21 mouse cellular contexts compared by ENCODE assay signal in the genomic region with DNA sequence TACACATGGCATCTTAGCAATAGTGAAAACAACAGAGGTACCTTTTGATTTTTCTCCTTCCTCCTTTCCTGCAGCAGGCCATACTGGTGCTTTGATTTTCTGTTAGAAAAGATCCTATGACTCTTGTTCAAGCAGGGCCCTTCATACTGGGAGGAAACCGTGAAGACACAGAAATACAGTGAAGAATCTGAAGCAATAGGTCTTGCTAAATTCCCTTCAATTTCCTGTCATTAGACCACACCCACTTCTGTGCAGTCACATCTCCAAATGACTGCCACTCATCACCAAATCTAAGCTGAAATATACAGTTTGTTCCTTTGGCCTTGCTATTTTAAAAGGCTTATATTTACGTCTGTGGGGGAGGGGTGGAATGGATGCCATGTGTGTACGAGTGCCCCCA.
"Had no signal": no experiment of that assay in that cellular context is flagged by ENCODE, and none has a peak within 500 bp of the region (broad histone marks: within the 10 kb centered on the region; RNA-seq: fewer than 3 reads in every experiment).

No protein-coding gene starts in this region.

- H3K27ac ChIP-seq: limb, embryonic 10.5 days; limb, embryonic 13.5 days; liver, embryonic 12.5 days; liver, embryonic 15.5 days; macrophage; neural tube, embryonic 12.5 days; neural tube, embryonic 15.5 days; stomach, postnatal 0 days had no signal

- ATAC-seq: liver, embryonic 12.5 days had no signal

- H3K9me3 ChIP-seq: limb, embryonic 10.5 days; limb, embryonic 13.5 days; liver, embryonic 12.5 days; liver, embryonic 15.5 days; neural tube, embryonic 12.5 days; neural tube, embryonic 15.5 days had no signal

- H3K36me3 ChIP-seq: limb, embryonic 10.5 days; limb, embryonic 13.5 days; liver, embryonic 12.5 days; liver, embryonic 15.5 days; neural tube, embryonic 12.5 days; neural tube, embryonic 15.5 days had no signal

- H3K27me3 ChIP-seq: limb, embryonic 13.5 days; liver, embryonic 12.5 days; liver, embryonic 15.5 days; neural tube, embryonic 12.5 days; neural tube, embryonic 15.5 days had no signal

- DNase-seq: kidney, adult 9 months; kidney, postnatal 14 days; kidney, postnatal 4 days; liver; lung, adult 2 months; midbrain, embryonic 14.5 days; right cerebral cortex, adult 18-20 months; right cerebral cortex, postnatal 14 days; right cerebral cortex, postnatal 4 days; thymus, adult 2 months; thymus, postnatal 14 days; thymus, postnatal 4 days had no signal

- H3K9ac ChIP-seq: limb, embryonic 13.5 days; liver, embryonic 12.5 days; liver, embryonic 15.5 days; neural tube, embryonic 12.5 days; neural tube, embryonic 15.5 days had no signal

- H3K4me2 ChIP-seq: limb, embryonic 13.5 days; liver, embryonic 12.5 days; liver, embryonic 15.5 days; midbrain, embryonic 11.5 days; neural tube, embryonic 12.5 days; neural tube, embryonic 15.5 days had no signal

- H3K4me3 ChIP-seq: limb, embryonic 10.5 days; limb, embryonic 13.5 days; liver, embryonic 12.5 days; liver, embryonic 15.5 days; neural tube, embryonic 12.5 days; neural tube, embryonic 15.5 days had no signal

- H3K4me1 ChIP-seq: limb, embryonic 13.5 days; liver, embryonic 12.5 days; liver, embryonic 15.5 days; neural tube, embryonic 12.5 days; neural tube, embryonic 15.5 days had no signal
